Mouse (Mus musculus): ENCODE results near the gene Rap1gap.

Gene Rap1gap

DNA sequence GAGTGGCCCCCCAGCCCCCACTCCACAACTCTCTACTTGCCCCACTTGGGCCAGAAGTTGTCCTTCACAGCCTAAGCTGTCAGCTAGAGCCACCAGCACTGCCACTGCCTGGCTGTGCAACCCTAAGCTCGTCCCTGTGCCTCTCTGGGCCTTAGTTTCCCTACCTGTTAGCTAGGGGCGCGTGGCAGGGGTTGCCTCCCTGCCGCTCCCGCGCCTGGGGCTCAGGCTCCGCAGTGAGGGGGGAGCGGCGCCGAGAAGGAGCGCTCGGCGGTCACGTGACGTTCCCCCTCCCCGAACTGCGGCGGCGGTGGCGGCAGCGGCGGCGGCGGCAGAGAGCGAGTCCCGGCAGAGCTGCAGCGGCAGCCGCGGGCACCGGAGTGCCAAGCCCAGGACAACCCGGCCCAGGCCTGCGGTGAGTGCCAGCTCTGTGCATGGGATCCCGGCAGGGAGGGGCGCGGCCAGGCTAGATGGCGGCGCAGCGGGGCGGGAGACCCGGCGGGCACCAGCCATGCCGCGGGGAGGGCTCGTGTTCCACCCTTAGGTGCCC, at the start of gene Rap1gap:
Gene Rap1gap (plus strand): TSS at position 294 of the 547 bp plus-strand sequence.
- no peak for DNase-seq (ENCODE audit: low read depth)

DNA sequence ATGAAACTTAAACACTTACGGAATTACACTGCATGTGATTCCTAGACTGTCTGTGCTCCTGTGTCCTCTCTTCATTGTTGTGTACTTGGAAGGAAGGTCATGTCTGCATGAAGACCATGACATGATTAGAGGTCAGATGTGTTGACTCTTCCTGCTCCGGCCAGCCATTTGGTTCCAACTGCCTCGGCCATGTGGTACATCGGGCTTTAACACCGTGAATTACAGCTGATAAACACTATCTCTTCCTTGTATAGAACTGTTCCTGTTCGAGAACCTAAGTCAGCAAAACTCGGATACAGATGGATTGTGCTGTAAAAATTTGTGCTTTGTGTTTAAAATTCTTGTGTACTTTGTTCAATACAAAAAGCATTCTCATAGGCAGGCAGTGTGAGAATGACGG, 41.7 kb upstream of the Rap1gap start:
- no peak for DNase-seq (ENCODE audit: low read depth)

DNA sequence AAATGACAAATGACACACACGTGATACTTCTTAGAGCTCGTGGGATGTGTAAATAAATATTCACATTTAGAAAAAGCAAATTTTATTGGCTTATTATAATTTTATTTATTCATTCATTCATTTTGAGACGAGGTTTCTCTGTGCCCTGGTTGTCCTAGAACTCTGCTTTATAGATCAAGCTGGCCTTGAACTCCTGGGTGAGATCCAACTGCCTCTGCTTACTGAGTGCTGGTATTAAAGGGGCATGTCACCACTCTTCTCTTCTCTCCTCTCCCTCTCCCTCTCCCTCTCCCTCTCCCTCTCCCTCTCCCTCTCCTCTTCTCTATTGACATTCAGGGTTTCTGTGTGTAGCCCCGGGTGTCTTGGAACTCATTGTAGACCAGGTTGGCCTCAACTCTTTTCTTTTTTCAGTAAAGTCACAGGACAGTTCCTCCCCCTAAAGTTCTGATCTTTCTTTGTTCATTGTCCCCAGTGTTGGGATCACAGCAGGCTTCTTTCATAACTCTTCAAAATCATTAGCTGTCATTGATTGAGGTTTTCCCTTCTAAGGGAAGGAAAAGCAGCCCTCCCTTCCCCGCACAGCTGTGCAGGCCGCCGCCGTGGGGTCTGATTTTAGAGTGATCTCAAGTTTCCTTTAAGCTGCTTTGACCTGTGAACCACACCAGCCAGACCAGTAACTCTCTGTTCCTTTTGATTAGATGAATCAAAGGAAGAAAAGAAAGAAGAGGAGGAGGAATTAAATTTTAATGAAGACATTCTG, 36.9 kb upstream of the Rap1gap start:
- no peak for DNase-seq (ENCODE audit: low read depth)

DNA sequence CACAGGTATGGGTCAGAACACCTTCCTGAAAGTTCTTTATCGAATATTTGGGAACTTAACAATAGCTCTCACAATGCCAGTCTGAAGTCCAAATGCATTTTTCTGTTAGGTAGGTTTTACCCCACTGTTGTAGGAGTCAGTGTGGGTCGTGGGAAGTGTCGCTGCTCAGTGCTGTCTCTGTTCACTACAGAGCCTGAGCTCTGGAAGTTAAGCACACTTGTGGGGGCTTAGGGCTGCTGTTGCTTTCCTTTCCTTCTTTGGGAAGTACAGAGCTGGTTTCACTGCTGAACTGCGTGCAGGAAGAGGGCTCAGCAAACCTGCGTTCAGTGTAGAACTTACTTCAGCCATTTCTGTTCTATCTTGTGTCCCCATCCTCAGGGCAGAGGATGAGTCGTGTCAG, 36.1 kb upstream of the Rap1gap start:
- DNase-seq (ENCODE audit: low read depth), result no peak

DNA sequence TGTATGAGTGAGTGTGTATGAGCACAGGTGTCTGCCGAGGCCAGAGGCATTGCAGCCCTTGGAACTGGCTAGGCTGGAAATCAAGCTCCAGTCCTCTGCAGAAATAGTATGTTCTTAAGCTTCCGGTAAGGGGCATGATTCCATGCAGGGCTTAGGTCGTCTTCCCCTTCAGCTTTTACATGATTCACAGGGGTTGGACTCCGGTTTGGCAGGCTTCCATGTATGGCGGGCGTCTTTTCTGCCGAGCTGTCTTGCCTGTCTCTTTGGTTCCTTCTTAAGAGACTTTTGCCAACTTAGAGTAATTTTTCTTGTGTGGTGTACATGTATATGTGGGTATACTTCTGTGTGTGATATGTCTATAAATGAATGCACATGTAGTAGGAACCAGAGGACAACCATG, 35.2 kb upstream of the Rap1gap start:
- DNase-seq (ENCODE audit: low read depth), result no peak

DNA sequence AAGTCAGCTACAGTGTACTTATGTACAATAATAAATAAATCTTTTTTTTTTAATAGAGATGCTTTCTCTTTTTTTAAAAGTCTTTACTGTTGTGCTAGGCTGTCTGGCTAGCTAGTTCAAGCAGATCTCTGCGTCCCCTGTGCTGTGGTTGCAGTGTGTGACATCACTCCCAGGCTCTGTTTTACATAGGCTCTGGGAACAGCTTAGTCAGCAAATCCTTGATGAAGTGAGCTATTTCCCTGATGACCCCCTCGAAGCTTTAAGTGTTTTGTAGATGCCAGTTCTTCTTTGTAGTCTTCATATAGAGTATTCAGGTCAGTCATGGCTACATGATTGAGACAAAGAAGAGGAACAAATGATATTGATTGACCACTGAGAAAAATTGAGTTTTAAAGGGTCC, 34.4 kb upstream of the Rap1gap start:
- DNase-seq (ENCODE audit: low read depth), result no peak

DNA sequence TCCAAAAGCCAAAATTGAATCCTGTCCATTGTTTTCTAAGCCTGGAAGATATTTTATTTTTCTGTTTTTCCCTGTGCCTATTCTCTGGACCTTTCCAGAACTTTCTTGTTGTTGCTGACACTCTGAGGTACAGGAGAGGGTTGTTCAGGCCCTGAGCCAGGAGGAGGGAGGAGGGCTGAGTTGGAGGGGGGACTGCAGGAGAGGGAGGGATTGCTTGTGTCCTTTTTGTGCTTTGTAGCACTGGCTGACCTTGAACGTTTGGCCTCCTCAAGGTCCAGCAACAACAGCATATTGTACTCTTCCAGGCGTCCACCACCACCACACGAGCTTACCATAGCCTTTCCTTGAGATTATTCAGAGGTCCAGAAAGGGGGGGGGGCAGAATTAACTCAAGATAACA, 32.9 kb upstream of the Rap1gap start:
- no peak for DNase-seq (ENCODE audit: low read depth)

DNA sequence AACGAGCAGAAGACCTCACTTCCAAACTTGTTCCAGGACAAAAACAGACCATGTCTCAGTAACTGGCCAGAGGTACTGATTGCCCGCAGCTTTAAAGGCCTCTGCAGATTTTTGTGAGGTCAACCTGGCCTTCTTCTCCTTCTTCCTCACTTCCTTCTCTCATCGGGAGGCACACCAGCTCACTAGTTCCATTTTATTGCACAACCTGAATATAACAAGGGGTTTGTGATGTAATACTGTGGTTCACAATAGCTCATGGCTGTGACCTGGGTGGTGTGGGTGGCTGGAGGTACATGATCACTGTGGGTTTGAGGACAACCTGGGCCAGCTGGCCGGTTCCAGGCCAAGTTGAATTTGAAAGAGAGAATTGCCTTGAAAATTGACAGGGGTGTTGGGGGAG, 31.1 kb upstream of the Rap1gap start:
- DNase-seq (ENCODE audit: low read depth), result no peak

DNA sequence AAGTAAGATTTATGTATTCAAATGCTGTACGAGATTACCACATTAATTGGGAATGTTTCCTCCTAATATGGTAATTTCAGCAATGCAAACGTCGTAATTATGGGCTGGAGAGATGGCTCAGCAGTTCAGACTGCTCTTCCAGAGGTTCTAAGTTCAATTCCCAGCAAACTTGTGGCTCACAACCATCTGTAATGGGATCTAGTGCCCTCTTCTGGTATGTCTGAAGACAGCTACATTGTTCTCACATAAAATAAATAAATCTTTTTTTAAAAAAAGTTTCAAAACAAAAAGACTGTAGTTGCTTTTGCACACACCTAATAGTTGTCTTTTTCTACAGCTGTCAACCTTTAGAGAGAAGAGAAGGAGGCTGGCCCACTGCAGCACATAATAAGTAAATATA, 27.9 kb upstream of the Rap1gap start:
- no peak for DNase-seq (ENCODE audit: low read depth)

DNA sequence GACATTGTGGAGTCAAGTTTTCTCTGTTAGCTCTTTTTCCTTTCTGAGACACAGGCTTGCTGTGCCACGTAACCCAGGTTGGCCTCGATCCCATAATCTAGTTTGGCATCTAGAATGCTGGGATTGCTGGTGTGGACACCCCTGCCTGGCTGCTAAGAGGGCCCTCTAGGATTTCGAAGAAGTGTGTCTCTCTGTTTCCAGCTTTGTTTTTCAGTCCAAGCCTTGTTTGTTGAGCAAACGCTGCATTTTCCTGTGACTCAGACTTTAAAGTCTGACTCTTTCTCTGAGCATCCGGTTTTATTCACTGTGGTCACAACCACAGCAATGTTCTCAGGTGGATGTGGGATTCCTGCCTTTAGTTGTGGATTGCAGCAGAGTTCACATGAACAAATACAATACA, 23.0 kb upstream of the Rap1gap start:
- no peak for DNase-seq (ENCODE audit: low read depth)

DNA sequence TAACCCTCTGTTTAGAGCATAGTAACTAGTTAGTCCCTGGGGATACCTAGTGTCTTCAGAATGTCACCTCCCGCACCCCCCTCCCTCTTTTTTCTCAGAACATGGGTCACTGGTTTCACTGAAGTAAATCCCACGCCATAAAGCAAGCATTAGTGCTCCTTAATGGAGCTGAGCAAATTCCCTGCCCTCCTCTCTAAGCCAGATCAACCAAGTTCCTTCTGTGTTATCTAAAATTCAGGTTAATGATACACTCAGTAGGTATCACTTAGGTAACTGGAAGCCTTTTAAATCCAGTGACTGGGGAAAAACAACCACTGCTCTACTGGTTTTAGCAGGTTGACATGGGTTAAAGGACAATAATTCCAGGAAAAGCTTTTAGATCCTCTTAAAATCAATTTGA, 22.4 kb upstream of the Rap1gap start:
- no peak for DNase-seq (ENCODE audit: low read depth)

DNA sequence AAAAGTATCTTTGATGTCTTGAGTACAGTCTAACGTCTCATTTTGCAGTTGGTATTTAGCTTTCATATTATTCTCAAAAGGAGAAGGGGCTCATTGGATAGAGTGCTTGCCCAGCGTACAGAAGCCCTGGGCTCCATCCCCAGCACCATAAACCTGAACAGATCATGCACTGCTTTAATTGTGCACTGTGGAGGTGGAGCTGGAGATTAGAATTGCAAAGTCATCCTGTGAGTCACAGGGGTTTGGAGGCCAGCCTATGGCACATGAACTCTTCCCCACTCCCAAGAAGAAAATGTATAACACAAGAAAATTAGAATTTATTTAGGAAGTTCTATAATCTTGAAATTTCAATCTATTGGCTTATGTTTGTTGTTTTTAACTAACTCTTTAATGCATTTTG, 21.1 kb upstream of the Rap1gap start:
- DNase-seq (ENCODE audit: low read depth), result peak; percentile 16

DNA sequence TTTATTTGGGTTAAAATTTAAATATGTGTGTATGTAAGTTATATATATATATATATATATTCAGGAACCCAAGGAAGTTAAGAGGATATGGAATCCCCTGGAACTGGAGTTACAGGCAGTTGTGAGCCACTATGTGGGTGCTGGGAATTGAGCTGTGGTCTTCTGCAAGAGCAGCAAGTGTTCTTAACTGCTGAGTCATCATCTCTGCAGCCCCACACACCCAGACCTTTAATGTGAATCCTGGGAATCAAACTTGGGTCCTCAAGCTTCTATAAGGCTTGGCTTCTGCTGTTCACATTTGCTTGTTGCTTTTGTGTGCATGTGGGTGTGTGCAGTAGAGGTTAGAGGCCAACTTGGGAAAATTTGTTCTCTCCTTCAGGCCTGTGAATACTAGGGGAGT, 18.3 kb upstream of the Rap1gap start:
- no peak for DNase-seq (ENCODE audit: low read depth)

DNA sequence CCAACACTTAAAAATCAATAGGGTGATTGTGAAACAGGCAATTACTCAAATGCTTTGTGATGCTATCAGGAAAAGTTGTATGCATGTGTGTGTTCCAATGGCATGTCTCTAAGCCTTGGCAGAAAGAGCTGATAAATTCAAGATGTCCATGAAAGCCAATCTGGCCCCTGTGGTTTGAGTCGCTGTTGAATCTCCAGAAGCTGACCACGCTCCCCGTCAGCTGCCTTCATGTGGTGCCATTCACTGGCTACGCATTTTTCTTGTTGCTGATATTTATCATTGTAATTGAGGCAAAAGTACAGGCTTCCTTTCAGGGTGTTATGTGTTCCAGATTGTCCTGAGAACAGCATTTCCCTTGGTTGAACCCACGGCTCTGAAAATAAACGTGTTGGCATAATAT, 16.9 kb upstream of the Rap1gap start:
- no peak for DNase-seq (ENCODE audit: low read depth)

DNA sequence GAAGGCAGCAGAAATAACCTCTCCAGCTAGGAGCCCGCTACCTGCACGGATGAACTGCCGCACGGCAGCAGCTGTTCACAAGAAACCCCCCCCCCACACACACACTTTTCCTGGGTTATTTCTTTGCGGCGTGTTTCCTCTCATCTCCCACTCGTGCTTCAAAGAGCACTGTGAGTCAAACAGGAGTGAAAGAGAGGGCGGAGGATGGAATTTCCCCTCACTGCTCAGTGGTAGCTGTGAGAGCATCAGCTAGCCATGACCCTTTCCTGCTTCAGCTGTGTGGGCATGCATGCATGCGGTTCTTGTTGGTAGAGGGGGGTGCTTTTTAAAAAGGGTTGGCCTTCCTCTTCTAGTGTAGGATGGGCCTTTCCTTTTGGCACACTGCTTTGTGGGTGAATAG, 16.3 kb upstream of the Rap1gap start:
- DNase-seq (ENCODE audit: low read depth), result no peak

DNA sequence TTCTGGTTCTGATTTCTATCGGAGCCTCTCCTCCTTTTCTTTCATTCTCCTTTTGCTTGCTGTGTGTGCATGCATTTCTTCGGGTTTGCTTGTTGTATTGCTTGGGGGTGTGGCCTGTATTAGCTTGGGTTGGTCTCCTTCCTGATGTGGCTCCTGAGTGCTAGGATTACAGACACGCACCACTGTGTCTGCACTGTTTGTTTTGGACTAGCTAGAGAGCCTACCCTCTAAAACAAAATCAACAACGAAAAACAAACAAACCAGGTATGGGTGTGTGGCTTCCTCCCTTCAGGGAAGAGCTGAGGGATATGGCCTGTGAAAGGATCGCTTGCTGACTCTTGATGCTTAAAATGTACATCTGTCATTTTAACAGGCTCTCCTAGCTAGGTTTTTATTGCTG, 13.6 kb upstream of the Rap1gap start:
- no peak for DNase-seq (ENCODE audit: low read depth)

DNA sequence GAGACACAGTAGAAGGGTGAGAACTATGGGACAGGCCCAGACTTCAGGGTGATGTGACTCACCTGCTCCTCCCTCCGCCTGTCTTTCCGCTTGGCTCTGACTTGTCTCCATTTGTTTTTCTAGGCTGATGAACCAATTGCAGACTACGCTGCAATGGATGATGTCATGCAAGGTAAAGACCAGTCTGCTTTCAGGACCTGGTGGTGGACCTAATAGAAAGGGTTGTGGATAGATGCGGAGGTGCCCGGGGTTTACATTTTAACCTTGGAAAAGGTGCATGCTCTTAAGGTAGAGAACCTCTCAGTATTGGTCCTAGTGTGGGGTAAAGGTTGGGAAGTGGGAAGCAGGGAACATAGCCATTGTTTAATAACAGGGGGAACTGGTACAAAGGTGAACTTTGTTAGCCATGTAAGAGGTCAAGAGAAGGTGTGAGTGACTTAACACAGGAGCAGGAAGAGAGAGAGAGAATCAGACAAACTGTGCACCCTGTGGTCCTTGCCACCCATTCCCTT, 11.6 kb upstream of the Rap1gap start:
- no peak for DNase-seq (ENCODE audit: low read depth)

DNA sequence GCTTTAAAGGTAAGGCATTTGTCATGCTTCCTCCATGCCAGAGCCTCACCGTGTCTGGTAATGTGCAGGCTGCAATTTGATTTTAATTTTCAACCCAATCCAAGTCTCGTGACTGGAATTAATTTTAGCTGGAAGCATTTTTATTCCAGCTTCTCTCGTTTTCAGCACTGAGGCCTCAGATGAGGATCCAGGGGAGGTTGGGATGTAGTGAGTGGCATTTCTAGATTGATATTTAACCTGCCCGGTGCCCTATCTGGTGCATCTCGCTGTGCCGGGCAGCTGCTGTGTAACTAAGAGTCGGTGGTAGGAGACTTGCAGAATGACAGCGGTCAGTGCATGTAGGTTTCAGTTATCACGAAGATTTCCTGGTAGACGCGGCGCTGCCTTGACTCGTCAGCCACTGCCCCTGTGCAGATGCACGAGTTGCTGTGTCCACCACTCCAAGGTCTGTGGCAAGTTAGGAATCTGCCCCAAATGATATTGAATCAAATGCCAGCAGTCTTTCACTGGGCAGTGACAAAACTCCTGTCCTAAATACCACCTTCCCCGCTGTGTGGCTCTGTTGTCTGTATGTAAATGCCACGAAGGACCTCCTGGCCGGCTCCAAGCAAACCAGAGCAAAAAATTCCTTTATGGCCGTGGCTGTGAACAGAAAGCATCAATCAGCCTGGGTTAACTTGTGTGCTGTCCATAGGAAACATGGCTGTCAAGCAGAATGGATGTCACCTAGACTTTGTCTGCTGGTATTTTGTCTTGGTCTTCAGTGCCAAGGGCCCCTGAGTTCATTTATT, 9.1 kb upstream of the Rap1gap start:
- no peak for DNase-seq (ENCODE audit: low read depth)

DNA sequence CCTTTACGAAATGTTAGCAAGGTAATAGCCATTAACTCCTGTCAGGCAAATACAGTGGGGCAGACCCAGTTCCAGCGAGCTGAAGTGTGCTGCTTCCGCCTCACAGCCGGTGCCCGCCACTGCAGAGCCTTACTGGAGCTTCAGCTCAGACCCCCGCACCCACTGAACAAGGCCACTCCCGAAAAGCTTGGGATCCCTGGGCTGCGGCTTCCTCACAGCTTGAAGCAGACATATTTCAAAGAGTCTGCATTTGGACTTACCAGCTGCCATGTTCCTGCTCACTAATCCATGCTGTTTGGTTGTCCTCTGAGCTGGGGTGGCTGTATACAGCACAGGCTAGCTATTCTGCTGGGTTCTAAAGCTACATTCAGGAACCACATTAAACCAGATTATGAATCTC, 6.9 kb upstream of the Rap1gap start:
- no peak for DNase-seq (ENCODE audit: low read depth)

DNA sequence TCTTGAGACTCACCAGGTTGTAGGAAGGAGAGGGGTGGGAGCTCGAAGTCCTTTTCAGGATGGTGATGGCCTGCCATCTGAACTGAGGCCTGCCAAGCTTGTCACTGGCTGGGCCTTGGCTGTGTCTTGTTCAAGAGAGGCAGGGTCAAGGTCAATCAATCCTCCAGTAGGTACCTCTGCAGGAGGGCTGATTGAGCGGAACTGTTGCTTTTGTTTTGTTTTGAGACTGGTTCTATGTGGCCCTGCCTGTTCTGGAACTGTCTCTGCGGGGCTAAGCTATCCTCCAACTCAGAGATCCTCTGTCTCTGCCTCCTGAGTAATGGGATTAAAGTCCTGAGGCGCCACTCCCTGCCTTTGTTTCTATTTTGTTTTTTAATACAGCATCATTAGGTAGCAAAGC, 5.0 kb upstream of the Rap1gap start:
- DNase-seq (ENCODE audit: low read depth), result no peak

DNA sequence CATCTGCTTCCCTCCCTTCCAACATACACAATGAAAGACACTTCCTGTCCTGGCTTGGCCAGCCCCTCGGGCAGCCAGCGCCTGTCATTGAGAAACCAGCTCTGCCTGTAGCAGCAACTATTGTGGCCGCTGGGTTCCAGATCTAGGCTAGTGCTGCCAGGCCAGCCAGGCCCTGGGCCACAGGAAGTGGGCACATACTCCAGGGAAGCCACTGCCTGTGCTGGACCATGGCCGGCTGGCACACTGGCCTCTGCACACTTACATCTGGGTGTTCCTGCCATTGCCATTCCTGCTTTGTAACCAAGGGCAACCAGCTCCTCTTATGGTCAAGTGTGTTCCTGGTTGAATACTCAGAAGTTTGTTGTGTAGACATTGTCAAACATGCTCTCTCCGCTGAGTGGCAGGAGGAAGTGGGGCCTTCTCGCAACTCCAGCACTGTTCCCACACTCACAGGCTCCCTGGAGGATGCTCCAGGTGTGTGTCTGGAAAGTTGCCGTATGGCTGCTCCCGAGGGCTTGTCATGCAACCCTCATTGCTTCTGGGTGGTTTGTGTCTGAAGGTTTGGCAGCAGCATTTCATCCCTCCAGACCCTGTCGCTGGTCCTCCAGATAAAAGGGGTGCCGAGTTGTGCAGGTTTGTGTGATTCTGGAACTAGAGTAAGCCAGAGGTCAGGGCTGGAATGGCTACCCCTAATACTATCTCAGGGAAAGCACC, 4.0 kb upstream of the Rap1gap start:
- DNase-seq (ENCODE audit: low read depth), result no peak

DNA sequence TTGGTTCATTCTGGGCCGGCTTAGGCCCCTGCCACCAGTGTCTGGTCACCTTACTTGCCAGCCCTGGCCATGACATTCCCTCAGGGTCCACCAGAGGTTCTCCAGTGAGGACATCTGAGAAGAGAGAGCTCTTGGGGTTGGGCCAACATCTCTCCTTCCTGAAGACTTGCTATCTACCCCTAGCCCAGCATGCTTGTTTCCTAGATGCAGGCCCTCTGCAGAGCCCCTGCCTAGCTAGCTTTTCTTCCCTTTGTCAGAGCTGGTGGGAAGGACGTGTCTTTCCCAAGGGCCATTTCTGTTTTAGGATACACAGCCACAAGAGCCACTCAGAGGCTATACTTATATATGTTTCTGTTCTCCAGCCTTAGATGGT, 3.5 kb upstream of the Rap1gap start:
- DNase-seq (ENCODE audit: low read depth), result no peak

DNA sequence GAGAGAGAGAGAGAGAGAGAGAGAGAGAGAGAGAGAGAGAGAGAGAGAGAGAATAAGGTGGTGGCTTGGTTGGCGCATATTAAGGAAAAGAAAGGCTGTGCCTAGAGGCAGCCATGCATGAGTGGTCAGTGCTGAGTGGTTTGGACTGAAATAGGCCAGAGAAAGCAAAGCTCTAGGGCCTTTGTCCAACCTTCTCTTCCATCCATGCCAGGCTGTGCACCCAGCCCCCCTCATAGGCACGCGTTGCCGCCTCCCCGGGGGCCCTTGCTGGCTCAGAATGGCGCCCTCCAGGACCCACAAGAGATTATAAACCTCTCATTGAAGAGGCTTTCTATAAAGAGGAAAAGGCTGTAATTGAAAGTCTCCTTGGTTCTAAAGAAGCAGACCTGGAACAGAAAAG, 3.0 kb upstream of the Rap1gap start:
- DNase-seq (ENCODE audit: low read depth), result no peak
